Mouse (Mus musculus): Measurements from ENCODE around the gene Secisbp2l. TPM values are rescaled to one million over a fixed set of nuclear protein-coding genes. Genes with fewer than 3 reads are reported as not detected.

The Secisbp2l gene
- 17.2 and 31.7 TPM in 2 replicates for polyA plus RNA-seq (2012; rRNA removed)

DNA sequence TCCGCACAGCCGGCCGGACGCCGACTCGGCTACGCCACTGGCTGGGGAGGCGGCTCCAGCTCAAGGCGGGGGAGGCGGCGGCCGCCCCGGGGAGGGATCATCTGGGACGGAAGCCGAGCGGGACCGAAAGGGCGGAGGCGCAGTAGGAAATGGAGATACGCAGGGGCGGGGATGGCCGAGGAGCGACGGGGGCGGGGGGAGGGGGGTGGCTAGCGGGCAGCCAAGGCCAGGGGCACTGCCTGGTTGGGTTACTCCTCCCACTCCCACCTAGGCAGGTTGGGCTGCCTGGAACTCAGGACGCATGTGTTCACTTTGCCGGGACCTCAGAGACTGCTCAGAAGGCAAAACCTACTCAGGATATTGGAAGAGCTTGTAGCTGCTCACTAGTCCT lies at the start of gene Secisbp2l:
Secisbp2l (minus strand) TSS at position 152 of the 391 bp plus-strand sequence.
- no peak for DNase-seq (ENCODE audit: low read depth)

DNA sequence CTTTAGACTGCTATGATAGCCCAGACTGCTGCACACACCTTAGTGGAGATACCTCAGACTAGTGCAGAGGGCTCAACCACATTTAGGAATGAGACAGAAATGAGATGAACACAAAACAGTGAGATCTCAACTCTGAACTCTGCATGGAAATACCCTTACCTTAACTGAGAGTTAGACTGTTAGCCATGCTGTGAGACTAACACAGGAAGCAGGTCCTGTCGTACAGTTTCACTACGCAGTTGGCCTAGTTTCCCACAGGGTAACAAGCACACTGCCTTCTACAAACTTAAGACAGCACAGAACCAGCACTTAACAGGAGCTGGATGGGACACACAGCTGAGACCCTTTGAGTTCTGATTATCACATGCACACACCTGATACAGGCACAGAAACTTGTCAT lies 47.3 kb upstream of the Secisbp2l start:
- DNase-seq (ENCODE audit: low read depth): no peak

DNA sequence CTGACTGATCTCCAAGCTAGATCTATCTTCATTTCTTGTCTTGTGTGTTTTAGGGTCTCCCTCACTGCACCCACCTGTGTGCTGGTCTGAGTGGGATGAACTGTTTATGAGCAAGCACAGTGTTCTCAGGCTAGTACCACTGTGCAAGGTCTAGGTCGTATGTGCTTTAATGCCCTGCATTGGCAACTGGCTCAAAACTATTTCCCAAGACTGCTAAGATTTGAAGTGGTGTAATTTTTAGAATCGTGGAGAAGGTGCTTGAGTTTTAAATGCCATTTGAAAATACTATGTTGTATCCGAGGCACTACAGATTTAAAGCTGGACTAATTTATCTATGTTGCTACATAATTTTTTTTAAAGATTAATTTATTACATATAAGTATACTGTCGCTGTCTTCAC lies 45.2 kb upstream of the Secisbp2l start:
- DNase-seq (ENCODE audit: low read depth): no peak

DNA sequence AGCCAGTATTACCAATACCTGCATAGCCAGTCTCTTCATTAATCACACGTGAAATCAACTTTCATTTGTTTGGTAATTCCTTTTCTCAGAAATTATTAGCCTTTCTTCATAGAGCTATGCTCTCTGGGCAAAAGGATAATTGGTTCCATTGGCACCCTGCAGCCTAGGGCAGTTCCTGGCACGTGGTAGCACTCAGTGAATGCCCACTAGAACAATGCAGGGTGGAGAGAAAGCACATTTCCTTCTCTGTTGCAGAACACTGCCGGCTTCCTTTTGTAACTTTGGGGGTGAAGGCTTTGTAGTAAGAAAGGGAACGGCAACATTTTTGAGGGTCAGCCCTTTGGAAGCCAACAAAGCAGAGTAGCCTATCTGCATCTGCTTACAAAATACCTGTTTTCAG lies 43.5 kb upstream of the Secisbp2l start:
- no peak for DNase-seq (ENCODE audit: low read depth)

DNA sequence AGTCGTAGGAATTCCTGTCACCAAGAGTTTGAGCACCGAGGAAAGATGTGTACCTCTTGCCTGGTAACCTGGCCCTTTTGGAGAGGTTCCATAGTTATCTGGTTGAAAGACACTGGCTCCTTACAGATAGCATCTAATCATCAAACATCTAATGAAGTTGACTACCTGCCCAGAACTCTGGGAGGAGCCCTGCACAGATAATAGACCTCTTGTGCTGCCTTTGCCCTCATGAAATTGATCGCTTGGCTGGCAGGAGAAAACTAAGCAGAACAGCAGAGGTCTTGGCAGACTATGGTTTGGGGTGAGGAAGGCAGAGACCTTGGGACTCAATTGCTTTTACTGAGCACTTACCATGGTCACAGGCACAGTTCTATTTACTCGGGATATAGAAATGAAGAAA lies 37.7 kb upstream of the Secisbp2l start:
- DNase-seq (ENCODE audit: low read depth): peak; percentile 93

DNA sequence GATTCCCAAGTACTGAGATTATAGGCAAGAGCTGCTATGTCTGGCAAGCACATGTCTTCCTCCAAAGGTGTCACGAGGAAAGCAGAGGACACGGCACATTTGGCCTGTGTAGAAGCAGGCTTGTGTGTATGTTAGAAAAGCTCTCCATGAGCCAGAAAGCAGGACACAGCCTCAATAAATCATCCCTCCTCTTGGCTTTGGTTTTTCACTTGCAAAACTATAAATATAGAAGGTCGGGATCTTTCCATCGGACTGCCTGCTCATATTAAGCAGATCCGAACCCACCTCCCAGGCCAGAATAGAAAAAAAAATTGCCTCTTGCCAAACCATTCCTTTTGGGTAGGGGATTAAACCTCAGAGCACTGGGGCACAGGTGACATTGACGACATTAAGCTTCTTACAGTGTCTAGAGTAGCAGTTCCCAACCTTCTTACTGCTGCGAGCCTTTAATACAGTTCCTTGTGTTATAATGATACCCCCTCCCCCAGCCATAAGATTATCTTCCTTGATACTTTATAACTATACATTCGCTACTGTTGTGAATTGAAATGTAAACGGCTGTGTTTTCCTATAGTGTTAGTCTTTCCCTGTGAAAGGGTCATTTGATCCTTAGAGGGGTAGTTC lies 31.4 kb upstream of the Secisbp2l start:
- DNase-seq (ENCODE audit: low read depth): peak; percentile 96

DNA sequence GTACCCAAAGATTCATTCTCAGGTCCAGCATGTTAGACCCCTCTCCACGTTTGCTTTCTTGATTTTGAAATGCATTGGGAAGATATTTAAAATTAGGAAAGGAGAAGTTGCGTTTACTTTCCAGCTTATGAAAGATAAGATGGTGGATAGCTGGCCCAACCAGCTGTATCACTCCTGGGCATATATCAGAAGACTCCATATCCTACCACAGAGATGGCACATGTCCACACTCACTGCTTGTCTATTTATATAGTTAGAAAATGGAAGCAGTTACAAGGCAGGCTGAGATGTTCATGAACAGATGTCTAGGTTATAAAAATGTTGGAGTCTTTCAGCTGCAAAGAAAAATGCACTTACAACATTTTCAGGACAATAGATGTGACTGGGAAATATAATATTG lies 28.7 kb upstream of the Secisbp2l start:
- no peak for DNase-seq (ENCODE audit: low read depth)

DNA sequence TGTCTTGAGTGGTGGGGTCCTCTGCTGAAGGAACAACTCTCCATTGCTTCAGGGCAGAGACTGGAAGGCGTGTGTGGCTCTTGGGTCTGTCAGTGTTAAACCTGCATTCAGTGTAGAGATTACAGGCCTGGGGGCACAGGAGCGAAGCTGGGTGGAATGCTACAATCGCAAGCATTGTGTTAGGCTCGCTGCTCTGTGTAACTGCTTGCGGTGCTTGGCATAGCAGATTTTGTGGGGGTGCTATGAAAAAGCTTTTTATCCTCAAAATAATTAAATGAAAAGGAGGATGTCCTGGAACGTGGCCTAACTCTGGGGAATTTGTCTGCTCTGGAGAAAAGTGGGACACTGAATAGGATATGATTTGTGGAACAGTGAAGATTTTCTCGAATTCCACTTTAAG lies 26.9 kb upstream of the Secisbp2l start:
- no peak for DNase-seq (ENCODE audit: low read depth)

DNA sequence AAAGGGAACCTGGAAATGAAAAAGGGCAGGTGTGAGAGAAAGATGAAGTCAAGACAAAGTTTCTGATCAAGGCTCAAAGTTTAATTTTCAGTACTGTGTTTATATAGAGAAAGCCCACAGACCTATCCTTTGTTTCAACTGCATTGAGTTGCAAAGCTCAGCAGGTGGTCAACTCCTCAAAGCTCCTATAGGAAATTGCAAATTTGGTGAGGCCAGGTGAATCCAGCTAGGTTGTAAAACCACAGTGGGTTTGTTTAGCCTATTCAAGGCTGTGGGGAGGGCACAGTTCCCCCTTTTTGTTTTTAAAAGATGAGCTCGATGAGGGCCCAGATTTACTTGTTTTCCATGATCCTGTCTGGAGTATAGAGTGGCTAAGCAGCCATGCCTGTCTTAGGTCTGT lies 23.2 kb upstream of the Secisbp2l start:
- no peak for DNase-seq (ENCODE audit: low read depth)

DNA sequence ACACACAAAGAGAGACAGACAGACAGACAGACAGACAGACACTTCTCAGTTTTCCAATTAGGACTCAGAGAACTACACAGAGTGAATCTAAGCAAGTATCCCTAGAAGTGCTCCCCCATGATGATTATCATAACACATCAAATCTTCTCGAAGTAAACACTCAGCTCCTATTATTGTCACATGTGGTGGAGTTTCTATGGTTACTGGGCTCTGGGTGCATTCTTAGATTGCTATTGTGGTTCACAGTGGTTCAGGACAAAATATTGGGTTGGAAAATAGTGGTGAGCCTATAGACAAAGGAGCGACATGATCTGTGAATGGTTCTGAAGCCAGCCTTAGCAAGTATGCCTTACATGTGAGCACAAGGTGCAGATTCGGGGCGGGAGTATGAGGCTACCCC lies 19.3 kb upstream of the Secisbp2l start:
- no peak for DNase-seq (ENCODE audit: low read depth)

DNA sequence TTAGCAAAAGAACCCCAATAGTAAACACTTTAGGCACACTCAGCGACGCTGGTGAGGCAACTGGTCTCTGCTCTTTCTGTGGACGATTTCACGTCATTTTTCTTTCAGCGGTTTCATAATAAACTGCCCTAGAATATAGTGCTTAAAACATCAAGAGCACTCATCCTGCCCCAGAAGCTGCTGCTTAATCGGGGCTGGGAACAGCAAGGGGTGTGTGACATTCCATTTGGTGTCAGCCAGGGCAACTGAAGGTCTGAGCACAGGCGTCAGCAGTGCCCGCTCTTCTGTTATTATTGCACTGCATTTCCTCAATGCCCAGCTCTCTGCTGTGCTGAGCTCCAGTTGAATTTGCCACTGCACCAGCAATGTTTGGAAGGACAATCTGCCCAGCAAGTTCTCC lies 18.4 kb upstream of the Secisbp2l start:
- DNase-seq (ENCODE audit: low read depth): no peak

DNA sequence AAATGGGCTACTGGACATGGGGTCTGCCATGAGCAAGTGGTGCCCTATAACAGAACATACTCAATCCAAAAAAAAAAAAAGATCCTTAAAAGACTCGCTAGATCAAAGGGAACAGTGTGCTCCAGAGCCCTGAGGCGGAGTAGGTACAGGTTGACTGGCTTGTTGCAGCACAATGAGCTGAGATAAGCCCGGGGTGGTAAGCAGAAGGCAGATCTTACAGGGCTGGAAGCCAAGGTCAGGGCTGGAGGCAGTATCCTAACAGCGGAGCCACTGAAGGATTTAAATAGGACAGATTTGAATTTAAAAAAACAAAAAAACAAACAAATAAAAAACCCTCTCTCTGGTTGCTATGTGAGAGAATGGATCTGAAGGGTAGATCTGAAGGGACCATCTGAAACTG lies 17.8 kb upstream of the Secisbp2l start:
- no peak for DNase-seq (ENCODE audit: low read depth)

DNA sequence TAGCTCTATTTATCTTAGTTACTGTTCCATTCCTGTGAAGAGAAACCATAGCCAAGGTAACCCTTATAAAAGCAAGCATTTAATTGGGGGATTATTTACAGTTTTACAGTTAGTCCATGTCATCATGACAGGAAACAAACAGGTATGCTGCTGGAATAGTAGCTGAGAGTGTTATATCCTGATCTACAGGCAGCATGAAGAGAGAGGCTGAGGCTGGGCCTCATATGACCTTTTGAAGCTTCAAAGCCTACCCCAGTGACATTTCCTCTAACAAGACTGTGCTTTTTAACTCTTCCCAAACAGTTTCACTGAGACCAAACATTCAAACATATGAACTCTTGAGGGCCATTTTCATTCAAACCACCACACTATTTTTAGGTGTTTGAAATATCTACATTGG lies 15.2 kb upstream of the Secisbp2l start:
- no peak for DNase-seq (ENCODE audit: low read depth)

DNA sequence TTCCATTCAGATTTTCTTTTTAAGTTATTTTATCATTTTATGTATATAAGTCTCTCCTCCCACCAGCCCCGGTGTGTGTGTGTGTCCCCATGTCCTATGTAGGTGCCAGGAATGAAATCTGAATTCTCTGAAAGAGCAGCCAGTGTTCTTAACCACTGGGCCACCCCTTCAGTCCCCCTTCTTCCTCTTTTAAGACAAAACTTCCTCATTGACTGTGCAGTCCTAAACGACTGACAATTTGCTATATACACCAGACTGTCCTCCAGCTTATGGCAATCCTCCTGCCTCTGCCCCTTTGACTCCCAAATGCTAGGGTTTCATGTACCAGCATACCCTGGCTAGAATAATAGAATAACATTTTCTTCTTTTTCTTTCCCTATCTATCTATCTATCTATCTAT lies 12.4 kb upstream of the Secisbp2l start:
- DNase-seq (ENCODE audit: low read depth): no peak

DNA sequence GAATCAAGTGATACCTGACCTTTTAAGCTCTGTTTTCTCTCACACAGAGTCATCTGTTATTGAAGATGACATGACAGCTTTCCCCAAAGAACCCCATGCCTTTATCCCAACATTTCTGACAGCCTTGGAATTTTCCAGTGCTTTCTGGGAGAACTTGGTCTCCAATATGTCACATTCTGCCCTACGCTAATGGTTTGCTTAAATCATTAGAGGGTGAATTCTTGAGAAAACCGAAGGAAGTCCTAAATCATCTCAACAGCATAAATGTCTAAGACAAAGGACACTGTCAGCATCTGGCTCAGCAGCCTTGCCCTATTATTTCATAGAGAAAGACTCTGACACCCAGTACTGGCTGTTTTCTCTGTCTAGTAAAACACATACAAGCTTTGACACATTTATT lies 11.5 kb upstream of the Secisbp2l start:
- DNase-seq (ENCODE audit: low read depth): no peak

DNA sequence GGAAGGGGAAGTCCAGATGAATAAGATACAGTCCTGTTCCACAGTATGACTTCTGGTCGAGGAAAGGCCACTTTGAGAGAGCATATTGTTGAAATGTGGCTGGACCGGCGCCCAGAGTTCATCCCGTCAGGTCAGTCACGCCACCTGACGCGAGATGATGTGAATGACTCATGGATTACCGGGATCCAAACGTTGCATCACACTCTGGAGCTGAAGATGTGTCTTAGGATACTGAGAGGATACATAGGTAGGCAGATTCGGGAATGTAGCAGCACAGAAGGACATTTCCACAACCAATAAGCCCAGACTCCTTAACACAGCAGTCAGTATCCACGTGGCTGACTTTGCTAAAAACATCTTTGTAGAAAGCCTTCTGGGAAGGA lies 10.2 kb upstream of the Secisbp2l start:
- peak; percentile 90 for DNase-seq (ENCODE audit: low read depth)

DNA sequence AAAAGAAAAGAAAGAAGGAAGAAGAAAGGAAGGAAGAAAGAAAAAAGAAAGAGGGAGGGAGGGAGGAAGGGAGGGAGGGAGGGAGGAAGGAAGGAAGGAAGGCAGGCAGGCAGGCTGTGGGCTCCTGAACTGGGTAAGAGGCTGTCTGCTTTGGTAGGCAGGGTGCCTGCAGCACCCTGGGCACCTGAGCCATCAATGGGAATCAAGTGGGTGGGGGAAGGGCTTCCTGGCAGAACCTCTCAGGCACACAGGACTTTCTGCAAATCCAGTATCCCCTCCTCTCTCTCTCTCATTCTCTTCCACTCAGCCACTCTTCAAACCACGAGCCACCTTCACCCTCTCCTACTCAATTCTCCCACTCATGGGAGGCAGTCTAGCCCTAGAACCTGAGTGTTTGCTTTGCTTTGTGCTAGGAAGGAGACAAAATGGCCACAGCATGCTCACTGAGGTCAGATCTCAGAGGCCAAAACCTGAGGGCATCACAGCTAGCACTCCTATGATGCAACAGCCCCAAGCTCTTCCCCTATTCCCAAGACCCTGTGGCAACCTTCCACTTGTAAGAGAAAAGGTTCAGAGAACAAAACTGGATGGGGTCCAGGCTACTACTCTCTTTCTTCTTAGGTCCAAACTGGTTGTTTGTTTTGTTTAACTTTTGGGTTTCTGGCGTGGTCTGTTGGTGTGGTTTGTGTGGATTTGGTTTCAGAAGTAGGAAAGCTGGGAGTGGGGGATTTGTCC lies 9.6 kb upstream of the Secisbp2l start:
- peak; percentile 79 for DNase-seq (ENCODE audit: low read depth)

DNA sequence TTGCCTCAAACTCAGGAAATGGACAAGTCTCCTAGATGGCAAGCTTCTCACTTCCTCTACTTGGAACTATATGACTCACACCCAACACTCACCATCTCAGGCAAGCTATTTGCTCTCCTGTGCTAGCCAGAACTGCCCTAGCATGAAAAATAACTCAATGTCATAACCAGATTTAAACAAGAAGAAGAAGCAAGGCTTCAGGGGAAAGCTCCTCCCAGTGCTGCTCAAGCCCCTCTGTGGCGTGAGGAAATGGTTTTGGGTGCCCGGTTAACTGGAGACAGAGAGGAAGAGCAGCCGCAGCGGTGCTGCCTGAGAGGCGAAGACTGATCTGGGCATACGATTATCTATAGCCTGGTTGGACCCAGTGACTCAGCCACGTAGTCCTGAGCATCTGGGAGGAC lies 8.8 kb upstream of the Secisbp2l start:
- DNase-seq (ENCODE audit: low read depth): no peak

DNA sequence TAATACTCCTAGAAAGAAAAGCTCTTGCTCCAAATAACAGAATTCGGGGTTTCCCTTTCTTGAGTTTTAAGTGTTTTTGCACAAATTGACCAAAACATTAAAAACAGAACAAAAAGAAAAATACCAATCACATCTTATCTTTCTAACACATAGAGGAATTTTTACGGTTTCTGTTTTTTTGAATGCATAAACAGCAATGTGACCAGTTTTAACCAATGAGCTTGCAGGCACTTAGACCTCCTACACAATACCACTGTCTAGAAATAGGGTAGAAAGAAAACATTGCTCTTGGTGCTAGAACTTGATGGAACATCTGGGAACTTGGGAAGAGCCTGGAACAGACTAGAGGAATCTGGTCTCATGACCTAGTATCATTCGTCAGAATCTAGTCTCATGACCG lies 7.6 kb upstream of the Secisbp2l start:
- DNase-seq (ENCODE audit: low read depth): no peak

DNA sequence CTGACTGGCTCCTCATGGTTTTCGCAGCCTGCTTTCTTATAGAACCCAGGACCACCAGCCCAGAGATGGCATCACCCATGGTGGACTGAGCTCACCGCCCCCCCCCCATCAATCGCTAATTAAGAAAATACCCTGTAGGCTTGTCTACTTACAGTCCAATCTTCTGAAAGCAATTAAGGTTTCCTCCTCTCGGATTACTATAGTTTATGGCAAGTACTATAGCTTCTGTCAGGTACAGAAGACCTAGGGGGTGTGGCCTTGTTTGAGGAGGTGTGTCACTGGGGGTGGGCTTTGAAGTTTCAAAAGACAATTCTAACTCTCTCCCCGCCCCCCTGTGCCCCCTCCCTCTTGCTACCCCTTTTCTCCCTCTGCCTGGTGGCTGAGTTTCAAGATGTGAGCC lies 6.6 kb upstream of the Secisbp2l start:
- no peak for DNase-seq (ENCODE audit: low read depth)

DNA sequence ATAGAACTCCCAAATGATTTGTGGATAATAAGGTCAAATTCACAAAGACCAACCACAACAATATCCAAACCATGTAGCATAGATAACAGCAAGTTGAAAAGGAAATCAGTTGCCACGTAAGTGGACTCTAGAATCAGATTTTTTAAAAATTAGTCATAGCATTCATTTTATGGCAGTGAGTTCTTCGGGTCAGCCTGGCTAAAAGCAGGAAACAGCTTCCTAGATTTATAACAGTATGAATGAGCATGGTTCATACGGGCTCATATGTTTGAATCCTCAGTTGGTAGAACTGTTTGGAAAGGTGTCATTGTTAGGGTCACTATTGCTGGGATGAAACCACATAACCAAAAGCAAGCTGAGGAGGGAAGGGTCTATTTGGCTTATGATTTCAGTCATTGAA lies 6.1 kb upstream of the Secisbp2l start:
- DNase-seq (ENCODE audit: low read depth): no peak

DNA sequence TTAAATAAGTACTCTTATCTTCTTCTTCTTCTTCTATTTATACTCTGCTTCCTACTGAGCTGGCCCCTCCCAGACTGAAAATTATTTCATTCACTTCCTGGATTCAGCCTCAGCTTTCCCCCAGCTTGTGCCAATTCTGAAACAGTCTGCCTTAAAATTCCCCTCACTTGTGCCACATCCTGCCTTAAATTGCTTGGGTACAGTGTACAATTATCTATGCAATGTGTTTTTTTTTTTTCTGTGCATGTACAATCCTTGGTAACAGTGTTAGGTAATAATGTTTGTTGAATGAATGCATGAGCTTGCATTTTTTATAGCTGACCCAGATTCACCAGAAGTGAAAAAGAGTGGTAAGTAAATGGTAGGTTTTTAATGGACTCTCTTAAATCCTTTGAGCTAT lies 5.7 kb upstream of the Secisbp2l start:
- no peak for DNase-seq (ENCODE audit: low read depth)

DNA sequence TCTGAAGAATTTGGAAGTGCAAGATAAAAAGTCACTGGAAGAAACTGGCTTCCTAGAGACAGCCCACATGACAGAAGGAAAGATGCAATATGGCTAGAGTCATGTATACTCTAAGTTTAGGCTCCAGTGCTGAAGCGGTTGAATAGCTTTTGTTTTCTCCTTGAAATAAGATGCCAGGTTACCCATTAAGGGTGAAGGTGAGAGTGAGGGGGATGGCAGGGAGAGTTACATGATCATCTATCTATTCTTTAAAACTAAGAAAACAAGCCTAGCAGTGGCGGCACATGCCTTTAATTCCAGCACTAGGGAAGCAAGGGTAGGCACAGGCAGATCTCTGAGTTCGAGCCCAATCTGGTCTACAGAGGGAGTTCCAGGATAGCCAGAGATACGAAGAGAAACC lies 2.4 kb upstream of the Secisbp2l start:
- DNase-seq (ENCODE audit: low read depth): no peak

DNA sequence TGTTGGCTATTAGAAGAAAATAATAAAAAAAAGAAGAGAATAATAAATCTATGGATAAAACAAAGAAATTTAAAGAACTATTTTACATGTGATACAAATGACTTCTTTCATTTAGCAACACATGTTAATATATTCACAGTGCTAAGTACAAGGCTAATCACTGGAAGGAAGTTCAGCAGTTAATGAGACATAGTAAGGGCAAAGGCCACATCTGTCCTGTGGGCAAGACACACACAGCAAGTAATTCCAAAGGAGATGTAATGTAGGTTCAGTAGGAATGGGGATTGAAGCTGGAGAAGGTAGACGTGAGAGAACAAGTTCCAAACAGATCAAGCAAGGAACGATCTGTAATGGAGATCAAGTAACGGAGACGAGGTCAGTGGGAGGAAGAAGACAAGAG lies 1.7 kb upstream of the Secisbp2l start:
- no peak for DNase-seq (ENCODE audit: low read depth)

All from gonadal fat pad, adult 2 months (tissue).